Mouse (Mus musculus) megakaryocyte, embryonic 14.5 days (primary cell): ENCODE results near the gene Mrgpre.

ENCODE experiments used
- FLI1 ChIP-seq: IDR thresholded peaks from 2 replicates; pipeline ENCODE4 v1.6.1; 2012; ENCODE audit warnings: low read length, inconsistent platforms, mixed read lengths
- GATA1 ChIP-seq: IDR thresholded peaks from 3 replicates; pipeline ENCODE4 v1.6.1; 2012; ENCODE audit warnings: mixed read lengths, low read length, inconsistent platforms, borderline replicate concordance

- TF ChIP-seq GATA1 (no peak), FLI1 (no peak)
Measured at GRCm38 (mm10) chr7:143752606-143753005, 31.7 kb downstream of the Mrgpre start.
